Mouse (Mus musculus): ENCODE measurements at regions not wholly inside any gene's neighbourhood (a gene's known extent, or its start where the extent isn't known, plus 50 kb on each side); places are given as distances from the start of the nearest gene placed in this dataset. TPM values are rescaled to one million over a fixed set of nuclear protein-coding genes. Genes with fewer than 3 reads are reported as not detected.

DNA sequence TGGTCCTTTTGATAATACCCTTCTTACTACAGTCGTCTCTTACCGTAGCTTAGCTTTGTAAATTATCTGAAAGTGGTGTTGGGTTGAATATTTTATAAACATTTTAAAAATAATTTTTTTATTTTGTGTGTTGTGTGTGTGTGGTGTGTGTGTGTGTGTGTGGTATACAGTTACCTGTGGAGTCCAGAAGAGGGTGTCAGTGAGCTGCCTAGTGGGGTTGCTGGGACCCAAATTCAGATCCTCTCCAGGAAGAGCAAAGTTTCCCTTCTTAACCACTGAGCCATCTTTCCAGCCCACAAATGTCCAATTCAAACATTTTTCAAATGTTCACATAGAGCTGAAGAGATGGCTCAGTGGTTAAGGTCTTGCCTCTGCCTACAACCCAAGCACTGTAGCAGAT, 78.4 kb upstream of the H2afz start:
- intact Hi-C loops (cut with DNase I): no loop called here
- no peak for DNase-seq (ENCODE audit: low spot score in 2 of 2)

- intact Hi-C loops (cut with DNase I): no loop called here
- no peak for DNase-seq (ENCODE audit: low spot score in 2 of 2)
Measured at GRCm38 (mm10) chr3:137789671-137790070, 74.6 kb upstream of the H2afz start.

- intact Hi-C loops (cut with DNase I): no loop called here
Measured at GRCm38 (mm10) chr3:137790340-137790739, 73.9 kb upstream of the H2afz start.

DNA sequence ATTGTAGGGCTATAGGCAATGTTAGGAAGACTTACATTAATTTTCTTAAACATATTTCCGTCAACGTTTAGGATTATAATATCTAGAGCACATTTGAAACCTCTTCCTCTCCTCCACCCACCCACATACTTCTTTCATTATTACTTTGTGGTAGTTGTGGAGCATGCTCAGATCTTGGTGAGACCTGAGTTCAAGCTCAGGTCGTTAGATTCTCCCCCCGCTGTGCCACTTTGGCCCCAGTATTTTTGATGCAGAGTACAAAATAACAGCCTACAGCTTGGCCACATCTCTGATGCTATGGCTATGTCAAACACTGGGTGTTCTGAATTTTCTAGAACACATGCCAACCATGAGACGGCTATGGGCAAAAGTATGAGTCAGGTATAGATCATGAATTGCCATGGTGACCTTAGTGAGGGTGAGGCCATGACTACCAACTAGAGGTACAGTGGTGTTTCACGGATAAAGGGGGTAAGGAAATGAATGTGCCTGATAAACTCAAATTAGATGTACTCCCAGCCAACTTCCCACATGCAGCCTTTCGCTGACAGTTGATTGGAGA, 68.5 kb upstream of the H2afz start:
- intact Hi-C loops (cut with DNase I): no loop called here
- DNase-seq (ENCODE audit: low spot score in 2 of 2): no peak

More at GRCm38 (mm10) chr3:137790340-137790739, 73.9 kb upstream of the H2afz start:
- no peak for DNase-seq (ENCODE audit: low spot score in 2 of 2)

DNA sequence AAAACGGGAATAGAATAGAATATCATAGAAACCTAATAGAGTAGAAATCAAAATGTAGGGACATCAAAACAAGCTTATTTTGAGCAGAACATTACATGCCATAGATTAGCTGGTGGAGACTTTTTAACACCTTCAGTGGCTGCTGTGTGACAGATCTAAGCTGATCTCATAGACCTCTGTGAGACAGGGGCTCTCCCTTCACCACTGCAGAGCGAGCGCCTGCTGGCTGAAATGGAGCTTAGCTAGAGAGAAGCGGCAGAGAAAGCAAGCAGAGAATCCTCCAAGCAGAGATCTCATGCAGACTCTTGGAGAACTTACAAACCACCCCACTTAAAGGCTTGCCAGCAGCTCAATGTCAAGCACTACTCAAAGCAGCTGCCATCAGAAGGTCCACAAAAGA, 65.5 kb upstream of the H2afz start:
- intact Hi-C loops (cut with DNase I): no loop called here
- no peak for DNase-seq (ENCODE audit: low spot score in 2 of 2)

GRCm38 (mm10) chr3:137801402-137802020, 62.8 kb upstream of the H2afz start:
- no peak for DNase-seq (ENCODE audit: low spot score in 2 of 2)
- intact Hi-C loops (cut with DNase I): no loop called here

- intact Hi-C loops (cut with DNase I): no loop called here
- DNase-seq (ENCODE audit: low spot score in 2 of 2): no peak
Measured at GRCm38 (mm10) chr3:137807423-137807822, 56.9 kb upstream of the H2afz start.

DNA sequence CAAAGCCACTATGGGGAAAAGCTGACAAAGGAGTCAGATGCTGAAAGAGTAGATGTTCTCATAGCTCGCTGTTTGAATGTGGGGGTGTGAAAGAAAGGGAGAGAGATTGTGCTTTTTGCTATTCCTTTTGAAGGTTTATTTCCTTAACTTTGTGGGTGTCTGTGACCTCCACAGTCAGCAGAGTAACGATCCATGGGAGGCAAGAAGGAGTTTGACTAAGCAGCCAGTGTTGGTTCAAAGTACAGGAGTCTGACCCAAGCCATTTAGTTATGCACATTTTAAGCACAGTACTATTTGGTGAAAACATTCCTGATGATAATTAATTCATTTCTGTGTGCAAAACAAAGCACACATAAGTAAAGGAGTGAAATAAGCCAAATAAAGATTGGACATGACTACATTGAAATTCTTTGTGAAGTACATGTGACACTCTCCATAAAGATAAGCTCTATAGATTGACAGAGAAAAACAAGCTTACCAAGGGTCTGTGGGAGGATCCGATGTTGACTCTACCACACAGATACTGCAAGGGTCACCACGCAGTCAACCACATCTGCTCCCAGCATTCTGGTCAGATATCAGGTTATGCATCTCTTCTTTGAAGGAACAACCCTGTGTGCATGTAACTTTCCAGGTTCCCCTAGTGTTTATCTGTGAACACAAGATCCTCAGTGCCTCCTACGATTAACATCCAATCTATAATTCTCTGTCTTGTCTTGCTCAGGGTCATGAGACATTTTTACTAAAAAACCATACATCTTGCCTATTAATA, 56.2 kb upstream of the H2afz start:
- DNase-seq (ENCODE audit: low spot score in 2 of 2): no peak
- intact Hi-C loops (cut with DNase I): no loop called here

GRCm38 (mm10) chr3:137810123-137810522, 54.2 kb upstream of the H2afz start:
- intact Hi-C loops (cut with DNase I): no loop called here
- DNase-seq (ENCODE audit: low spot score in 2 of 2): no peak

Small RNA genes in the stretch of these regions (microRNA-seq; reads per million reads assigned to microRNA genes)
- gene Mir6380: not detected

Data from left cerebral cortex, postnatal 36 days (tissue).